Mouse (Mus musculus): ENCODE measurements around the gene Clcn7.

Gene Clcn7

DNA sequence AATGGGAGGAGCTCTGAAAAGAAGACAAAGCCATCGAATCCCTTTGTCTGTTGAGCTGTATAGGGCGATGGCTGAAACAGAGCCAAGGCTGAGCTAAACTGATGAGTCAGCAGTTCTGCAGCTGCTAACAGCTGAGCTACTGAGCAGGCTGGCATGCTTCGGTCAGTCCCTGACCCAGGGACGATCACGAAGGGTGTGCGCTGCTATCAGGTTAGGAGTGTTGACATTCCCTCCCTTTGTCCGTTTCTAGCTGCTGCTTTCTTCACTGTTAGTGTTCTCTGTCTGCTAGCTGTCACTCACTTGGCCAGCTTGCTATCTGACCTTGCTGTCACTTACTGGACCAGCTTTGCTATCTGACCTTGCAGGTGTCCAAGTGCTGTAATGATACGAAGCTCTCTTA lies 6.1 kb upstream of the Clcn7 start:
- no peak for DNase-seq (ENCODE audit: extremely low spot score, low read depth, low spot score)

DNA sequence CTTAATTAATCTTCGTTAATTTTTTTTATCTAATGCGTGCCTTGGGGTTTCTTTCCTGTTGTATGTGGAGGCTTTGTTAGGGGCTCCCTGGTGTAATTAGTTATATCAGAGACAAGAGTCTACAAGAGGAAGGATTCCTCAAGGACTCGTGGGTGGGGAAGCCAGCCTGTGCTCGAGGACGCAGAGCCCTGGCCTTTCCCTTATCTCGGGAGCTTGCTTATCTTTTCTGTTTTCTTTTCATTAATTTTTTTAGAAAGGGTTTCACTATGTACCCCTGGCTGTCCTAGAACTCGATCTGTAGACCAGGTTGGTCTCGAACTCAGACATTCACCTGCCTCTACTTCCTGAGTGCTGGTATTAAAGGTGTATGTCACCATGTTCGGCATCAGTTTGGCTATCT lies 5.5 kb upstream of the Clcn7 start:
- no peak for DNase-seq (ENCODE audit: extremely low spot score, low read depth, low spot score)

DNA sequence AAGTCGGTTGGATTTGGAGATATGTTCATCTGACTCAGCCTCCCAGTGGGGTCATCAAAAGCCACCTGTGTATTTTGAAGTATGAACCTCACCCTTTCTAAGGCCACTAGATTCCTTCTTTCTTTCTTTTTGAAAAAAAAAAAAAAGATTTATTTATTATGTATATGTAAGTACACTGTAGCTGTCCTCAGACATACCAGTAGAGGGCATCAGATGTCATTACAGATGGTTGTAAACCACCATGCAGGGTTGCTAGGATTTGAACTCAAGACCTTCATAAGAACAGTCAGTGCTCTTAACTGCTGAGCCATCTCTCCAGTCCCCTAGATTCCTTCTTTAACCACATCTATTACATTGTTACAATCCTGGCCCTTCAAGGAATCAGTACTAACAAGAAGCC lies 3.1 kb upstream of the Clcn7 start:
- no peak for DNase-seq (ENCODE audit: extremely low spot score, low read depth, low spot score)

GRCm38 (mm10) chr17:25135622-25136021 lies 2.4 kb downstream of the Clcn7 start:
- DNase-seq (ENCODE audit: extremely low spot score, low read depth, low spot score), result no peak

DNA sequence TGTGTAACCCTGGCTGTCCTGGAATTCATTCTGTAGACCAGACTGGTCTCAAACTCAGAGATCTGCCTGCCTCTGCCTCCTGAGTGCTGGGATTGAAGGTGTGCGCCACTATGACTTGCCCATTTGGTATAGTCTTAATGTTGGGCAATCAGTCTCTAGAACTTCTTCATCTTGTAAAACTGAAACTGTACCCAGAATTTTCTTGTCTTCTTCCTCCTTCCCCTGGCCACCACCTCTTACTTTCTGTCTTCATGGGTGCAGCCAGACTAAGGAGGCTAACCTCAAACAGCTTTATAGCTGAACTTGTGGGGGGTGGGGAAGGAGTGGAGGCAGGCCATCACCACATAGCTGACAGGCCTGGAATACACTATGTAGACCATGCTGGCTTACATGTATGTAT lies 5.6 kb downstream of the Clcn7 start:
- no peak for DNase-seq (ENCODE audit: extremely low spot score, low read depth, low spot score)

- no peak for DNase-seq (ENCODE audit: extremely low spot score, low read depth, low spot score)
These were observed 6.8 kb downstream of the Clcn7 start for GRCm38 (mm10) chr17:25139960-25140359.

DNA sequence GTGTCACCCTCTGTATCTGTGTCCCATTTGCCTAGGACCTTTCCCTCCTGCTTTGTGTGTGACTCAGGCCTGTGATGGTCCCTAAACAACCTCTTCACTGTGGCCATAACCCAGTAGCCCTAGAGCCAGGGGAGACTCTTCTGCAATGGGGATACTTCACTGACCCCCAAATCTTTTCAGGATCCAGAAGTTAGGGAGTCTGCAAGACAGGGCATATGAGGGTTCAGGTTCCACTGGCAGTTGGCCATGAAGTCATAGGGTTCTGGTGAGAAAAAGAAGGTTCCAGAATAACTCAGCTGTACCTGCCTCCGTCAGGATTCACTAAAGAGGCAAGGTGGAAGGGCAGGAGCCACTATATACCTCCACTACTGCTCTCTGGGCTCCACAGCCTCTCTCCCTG lies 29.0 kb downstream of the Clcn7 start, which contains the start of gene Ccdc154:
Gene Ccdc154, plus strand, starts transcription at position 301 of the 400 bp plus-strand sequence.
- DNase-seq (ENCODE audit: extremely low spot score, low read depth, low spot score), result no peak

- DNase-seq (ENCODE audit: extremely low spot score, low read depth, low spot score), result no peak
These were observed 30.2 kb downstream of the Clcn7 start for GRCm38 (mm10) chr17:25163387-25163786.

GRCm38 (mm10) chr17:25164770-25165169 lies 31.6 kb downstream of the Clcn7 start:
- DNase-seq (ENCODE audit: extremely low spot score, low read depth, low spot score), result no peak

DNA sequence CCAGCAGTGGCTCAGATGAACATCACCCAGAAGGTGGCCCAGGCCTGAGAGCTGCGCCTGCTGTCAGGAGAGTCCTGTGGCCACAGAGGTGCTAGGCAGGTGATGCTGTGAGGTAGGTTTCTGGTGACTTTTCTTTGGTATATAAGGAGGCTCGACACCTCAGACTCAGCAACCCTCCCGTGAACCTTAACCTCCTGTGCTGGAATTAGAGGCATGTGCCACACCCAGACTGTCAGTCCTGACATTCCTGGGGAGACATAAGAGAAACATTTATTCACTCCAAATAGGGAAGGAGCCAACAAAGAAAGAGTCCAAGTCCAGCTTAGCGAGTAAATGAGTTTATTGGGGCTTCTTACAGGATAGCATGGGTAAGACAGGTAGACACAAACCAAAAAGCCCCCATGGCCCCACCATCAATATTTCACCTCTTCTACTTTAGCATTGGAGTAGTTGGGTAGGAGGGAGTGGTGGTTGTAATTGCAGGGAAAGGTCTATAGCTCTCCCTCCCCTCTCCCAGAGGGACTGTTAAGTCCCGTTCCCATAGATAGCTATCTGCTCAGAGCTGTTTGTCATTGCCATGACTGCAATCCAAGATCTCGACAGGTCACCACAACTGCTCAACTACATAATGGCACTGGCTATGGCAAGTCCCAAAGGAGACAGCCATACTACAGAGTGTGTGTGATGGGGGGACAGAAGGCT lies 32.9 kb downstream of the Clcn7 start:
- no peak for DNase-seq (ENCODE audit: extremely low spot score, low read depth, low spot score)

GRCm38 (mm10) chr17:25169706-25170105 lies 36.5 kb downstream of the Clcn7 start:
- DNase-seq (ENCODE audit: extremely low spot score, low read depth, low spot score), result no peak

GRCm38 (mm10) chr17:25172558-25172957 lies 39.4 kb downstream of the Clcn7 start:
- no peak for DNase-seq (ENCODE audit: extremely low spot score, low read depth, low spot score)

- DNase-seq (ENCODE audit: extremely low spot score, low read depth, low spot score), result no peak
These were observed 42.2 kb downstream of the Clcn7 start, which contains the start of gene Gm38655 for GRCm38 (mm10) chr17:25175411-25175810. Gene Gm38655 (minus strand): TSS chr17:25175471.

- no peak for DNase-seq (ENCODE audit: extremely low spot score, low read depth, low spot score)
These were observed 50.0 kb downstream of the Clcn7 start for GRCm38 (mm10) chr17:25183232-25183631.

DNA sequence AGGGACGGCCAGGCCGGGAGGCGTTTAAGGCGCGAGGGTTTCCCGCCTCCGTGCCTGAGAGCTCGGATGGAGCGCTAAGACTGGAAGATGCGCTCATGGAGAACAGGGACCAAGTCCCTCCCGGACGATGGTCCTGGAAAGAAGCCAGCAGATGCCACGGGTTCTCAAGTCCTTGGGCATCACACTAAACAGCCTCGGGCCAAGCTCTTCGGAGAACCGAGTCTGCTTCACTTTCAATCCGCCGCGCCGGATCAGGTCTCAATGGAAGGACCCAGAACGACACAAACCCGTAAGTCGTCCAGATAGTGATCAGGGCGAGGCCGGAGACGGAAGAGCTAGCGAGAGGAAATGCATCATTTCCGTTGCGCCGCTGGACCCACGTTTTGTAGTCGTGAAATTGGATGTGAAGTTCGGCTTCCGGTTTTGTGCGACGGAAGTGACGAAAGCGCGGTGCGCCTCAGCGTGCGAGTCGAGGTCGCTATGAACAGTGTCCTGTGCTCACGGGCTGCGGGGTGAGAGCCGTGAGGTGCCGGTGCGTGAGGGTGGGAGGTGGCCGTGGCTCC lies 51.0 kb downstream of the Clcn7 start, which contains the start of gene BC003965:
Gene BC003965, plus strand, starts transcription at position 426 of the 563 bp plus-strand sequence.
- peak; percentile 99 for DNase-seq (ENCODE audit: extremely low spot score, low read depth, low spot score)

GRCm38 (mm10) chr17:25184961-25185360 lies 51.8 kb downstream of the Clcn7 start:
- no peak for DNase-seq (ENCODE audit: extremely low spot score, low read depth, low spot score)

DNA sequence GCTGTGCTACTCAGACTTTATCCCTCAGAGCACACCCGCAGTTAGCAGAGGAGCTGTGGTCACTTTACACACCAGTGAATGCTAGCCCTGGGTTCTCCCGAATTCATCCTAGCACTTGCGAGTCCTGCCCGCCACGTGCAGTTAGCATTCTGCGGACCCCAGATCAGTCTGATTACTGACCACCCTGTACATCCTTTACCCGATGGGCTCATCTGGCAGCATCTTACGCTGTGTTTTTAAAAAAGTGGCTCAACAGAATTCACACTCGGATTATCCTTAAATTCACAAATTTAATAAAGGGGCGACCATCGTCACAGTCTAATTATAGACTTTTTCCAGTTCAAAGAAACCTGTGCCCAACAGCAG lies 54.6 kb downstream of the Clcn7 start:
- no peak for DNase-seq (ENCODE audit: extremely low spot score, low read depth, low spot score)

GRCm38 (mm10) chr17:25188150-25189031 lies 55.2 kb downstream of the Clcn7 start, which contains the start of gene Unkl:
Gene Unkl (plus strand): TSS chr17:25188397.
- no peak for DNase-seq (ENCODE audit: extremely low spot score, low read depth, low spot score)

DNA sequence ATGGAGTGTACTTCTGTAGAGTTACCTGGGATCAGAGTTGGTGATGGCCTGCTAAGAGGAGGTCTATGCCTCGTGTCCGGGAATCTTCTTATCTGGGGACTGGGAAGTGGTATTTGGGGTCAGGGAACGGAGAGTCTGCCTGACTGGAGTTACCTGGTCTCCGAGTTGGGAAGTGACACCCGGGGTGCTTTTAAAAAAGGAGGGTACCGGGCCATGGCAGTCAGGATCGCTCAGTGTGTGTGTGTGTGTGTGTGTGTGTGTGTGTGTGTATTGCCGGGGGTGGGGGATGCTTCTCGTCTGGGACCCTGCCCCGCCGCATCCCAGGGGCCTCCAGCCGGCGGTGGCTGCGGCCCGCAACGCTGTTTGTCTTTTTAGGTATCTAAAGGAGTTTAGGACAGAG lies 55.9 kb downstream of the Clcn7 start:
- DNase-seq (ENCODE audit: extremely low spot score, low read depth, low spot score), result no peak

- DNase-seq (ENCODE audit: extremely low spot score, low read depth, low spot score), result no peak
These were observed 69.2 kb downstream of the Clcn7 start for GRCm38 (mm10) chr17:25202401-25202800.

DNA sequence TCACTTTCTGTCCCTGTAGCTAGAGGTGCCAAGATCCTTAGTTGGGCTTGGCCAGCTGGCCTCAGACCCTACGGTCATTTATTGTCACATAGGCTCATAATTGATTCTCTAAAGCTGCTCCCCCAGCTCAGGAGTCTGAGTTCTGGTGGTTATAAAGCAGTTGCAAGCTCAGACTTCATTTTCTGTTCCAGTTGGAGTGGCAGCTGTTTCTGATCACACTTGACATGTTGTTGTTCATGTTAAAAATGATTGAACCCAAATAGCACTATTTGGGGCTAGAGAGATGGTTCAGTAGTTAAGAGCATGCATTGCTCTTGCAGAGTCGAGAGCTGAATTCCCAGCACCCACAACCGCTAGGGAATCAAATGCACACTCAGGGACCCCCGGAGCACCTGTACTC lies 76.8 kb downstream of the Clcn7 start:
- DNase-seq (ENCODE audit: extremely low spot score, low read depth, low spot score), result no peak

Measured in hindlimb bud, embryonic 11.5 days (tissue).